In genomic region chr5:99977516-99978301, GRCm38 (mm10) we compare ENCODE assay signal across 8 mouse cellular contexts. TPM values are rescaled to one million over a fixed set of nuclear protein-coding genes. Genes with fewer than 3 reads are reported as not detected.
DNase-seq lines count a peak whose midpoint lies in the region; ATAC-seq lines count a peak whose summit lies in the region.

No protein-coding gene starts in this region.

- DNase-seq in MN1 (ENCODE audit: low spot score) = peak; percentile 75
- peak; percentile 76 for DNase-seq in cerebellum, adult 9-10 months
- peak; percentile 80 for DNase-seq in hindbrain, embryonic 10.5 days (ENCODE audit: low spot score)
- DNase-seq in layer of hippocampus, postnatal 25 days (ENCODE audit: extremely low spot score in 1 of 2, low spot score in 1 of 2) = peak; percentile 54 to 59
- DNase-seq in lung, postnatal 14 days = peak; percentile 81
- DNase-seq in retina, postnatal 1 day = peak; percentile 85
- peak; percentile 58 to 76 for DNase-seq in urinary bladder, adult 18-20 months (ENCODE audit: low spot score in 2 of 2)

- H3K27me3 ChIP-seq in hindbrain, embryonic 10.5 days (ENCODE audit: insufficient read depth, poor library complexity, severe bottlenecking) = no peaks in the 10 kb centered on the region

- peak overlapping the region; percentile 100 for H3K27ac ChIP-seq in hindbrain, embryonic 10.5 days

- peak; percentile 41 for ATAC-seq in frontal cortex, adult (ENCODE audit: low TSS enrichment)

- WGBS in hindbrain, embryonic 10.5 days = under 1% methylated on average over 46 of the region's 50 CpGs

- H3K4me3 ChIP-seq in hindbrain, embryonic 10.5 days = peak overlapping the region; percentile 96

- H3K36me3 ChIP-seq in hindbrain, embryonic 10.5 days = peaks cover 36% of the 10 kb centered on the region

- H3K9me3 ChIP-seq in hindbrain, embryonic 10.5 days = no peaks in the 10 kb centered on the region

- peaks cover 38% of the 10 kb centered on the region for H3K4me1 ChIP-seq in hindbrain, embryonic 10.5 days (replicated peaks)

RNA-seq across cellular contexts. Expression of gene Hnrnpd, which starts 1.0 kb away (rescaled TPM):
- 247 and 280 TPM in 2 replicates for polyA plus RNA-seq in hindbrain, embryonic 10.5 days (2016; fragmentation: Nextera tagmentation; extraction: Ambion mirVana)
- total RNA-seq in layer of hippocampus, postnatal 25 days (2021) = 100 to 1,000 TPM; 179 to 219 TPM

RNA-seq across cellular contexts. Expression of gene 4930524J08Rik, which starts 1.2 kb away (rescaled TPM):
- polyA plus RNA-seq in hindbrain, embryonic 10.5 days (2016; fragmentation: Nextera tagmentation; extraction: Ambion mirVana) = 1.7 and 1.9 TPM in 2 replicates
- 1 to 10 TPM; 1.6 to 2.1 TPM for total RNA-seq in layer of hippocampus, postnatal 25 days (2021)

Comparison
In these comparisons a context has a peak if more than half of its experiments do, and no peak if none do; other contexts are left out.
1. Peak in every context shown above with its lines: DNase-seq, ATAC-seq, H3K4me3 ChIP-seq and H3K27ac ChIP-seq.